Mouse (Mus musculus) fibroblast of lung, adult 2 months (primary cell): ENCODE measurements around the gene Gm5795.
"Not testable (repeated sequence)": the region's sequence is repeated elsewhere in the genome, so short reads cannot be mapped to it uniquely, and the experiment has no call there.

Experiments used
- DNase-seq: peaks from one replicate; pipeline ENCODE4 v3.0.0-alpha.2; 2011; ENCODE audit warnings: low read depth

Gm5795 gene

GRCm38 (mm10) chr14:3187955-3188354 is at the start of gene Gm5795:
TSS of gene Gm5795 (plus strand) at chr14:3188255.
- not testable (repeated sequence) for DNase-seq

DNA sequence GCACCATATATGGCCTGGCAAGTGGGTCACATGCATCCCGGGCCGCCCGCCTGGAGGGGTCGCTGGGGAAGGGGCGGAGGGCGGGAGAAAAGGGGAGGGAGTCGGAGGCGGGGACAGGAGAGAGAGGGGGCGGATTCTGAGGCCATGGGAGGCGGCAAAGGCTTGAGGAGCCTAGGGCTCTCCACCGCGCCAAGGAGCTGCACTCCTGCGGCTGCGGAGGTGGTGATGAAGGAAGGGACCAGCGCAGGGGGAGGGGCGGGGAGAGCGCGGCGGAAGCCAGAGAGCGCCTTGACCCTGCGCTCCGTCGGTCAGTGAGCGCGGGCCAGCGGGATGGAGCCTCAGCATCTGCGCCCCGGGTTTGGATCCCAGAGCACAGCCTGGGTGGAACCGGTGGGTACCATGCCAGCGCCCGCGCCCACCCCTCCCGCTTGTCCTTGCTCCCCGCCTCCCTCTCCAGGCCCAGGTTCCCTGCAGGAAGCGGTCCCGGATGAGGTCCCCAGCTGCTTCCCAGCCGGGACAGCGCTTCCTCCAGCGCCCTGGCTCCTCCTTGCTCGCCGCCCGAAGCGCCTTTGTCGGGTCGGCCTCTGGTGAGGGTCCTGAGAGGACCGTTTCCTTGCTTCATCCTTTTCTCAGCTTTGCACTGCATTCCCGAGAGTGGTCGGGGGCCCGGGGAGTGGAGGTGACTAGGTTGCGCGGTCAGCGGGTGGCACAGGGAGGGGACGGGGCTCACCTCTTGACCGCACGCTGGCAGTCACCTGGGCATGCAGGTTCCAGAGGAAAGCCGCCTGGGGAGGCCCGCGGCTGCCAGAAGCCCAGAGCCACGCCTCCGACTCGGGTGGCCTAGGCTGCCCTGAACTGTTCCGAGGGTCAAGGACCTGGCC is 20.5 kb downstream of the Gm5795 start, which contains the start of gene D830030K20Rik:
Gene D830030K20Rik (plus strand): TSS at position 217 of the 881 bp plus-strand sequence.
- not testable (repeated sequence) for DNase-seq

DNA sequence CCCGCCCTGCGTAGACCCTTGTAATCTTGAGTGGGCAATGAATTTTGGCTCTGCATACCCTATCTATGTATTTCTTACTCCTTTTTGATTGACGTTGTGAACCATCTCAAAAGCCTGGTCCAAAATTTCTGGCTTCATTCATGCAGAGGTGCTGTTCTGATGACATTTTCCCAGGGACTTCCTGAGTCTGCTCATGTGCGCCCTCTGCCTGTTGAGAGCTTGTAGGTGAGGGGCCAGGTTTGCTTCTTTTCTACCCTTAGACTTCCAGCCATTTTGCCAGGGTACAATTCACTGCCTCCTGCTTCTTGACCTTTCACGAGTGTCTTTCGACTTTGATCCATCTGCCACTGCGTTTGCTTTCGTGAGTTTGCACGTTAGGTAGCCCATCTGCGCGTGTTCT is 21.3 kb downstream of the Gm5795 start:
- not testable (repeated sequence) for DNase-seq
